Mouse (Mus musculus): Measurements from ENCODE around the gene Pus7. TPM values are rescaled to one million over a fixed set of nuclear protein-coding genes. Genes with fewer than 3 reads are reported as not detected.

Pus7 gene
- polyA plus RNA-seq, 1 experiment: 5.4 TPM

DNA sequence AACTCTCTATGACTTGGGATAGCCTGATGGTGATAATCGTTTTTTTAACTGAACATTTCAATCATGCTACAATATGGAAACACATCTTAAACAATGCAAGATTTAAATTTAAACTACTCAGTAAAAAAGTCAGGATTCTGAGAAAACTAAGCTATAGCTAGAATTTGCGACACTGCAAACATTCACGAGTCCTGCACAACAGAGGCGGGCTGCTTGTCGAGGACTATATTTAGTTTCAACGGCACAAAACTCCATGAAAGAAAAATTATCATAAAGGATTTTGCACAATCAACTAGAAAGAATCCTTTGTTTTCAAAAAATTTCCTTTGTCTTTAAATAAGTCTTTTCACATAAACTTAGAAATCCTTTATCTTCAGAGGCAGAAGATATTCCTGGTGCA is 21.0 kb downstream of the Pus7 start:
- TF ChIP-seq POLR2A (IDR thresholded peaks at IDR 0.05; ENCODE audit: borderline replicate concordance, low read depth, low read length) (no peak), CTCF (IDR thresholded peaks at IDR 0.05; ENCODE audit: low read depth, low read length) (no peak)
- Histone ChIP-seq H3K27ac (ENCODE audit: insufficient read depth, low read depth, low read length) (no peak overlapping the region), H3K4me1 (ENCODE audit: control insufficient read depth, insufficient read depth, low read length) (no peaks in the 10 kb centered on the region), H3K4me3 (ENCODE audit: insufficient read depth, low read length) (no peak overlapping the region)

DNA sequence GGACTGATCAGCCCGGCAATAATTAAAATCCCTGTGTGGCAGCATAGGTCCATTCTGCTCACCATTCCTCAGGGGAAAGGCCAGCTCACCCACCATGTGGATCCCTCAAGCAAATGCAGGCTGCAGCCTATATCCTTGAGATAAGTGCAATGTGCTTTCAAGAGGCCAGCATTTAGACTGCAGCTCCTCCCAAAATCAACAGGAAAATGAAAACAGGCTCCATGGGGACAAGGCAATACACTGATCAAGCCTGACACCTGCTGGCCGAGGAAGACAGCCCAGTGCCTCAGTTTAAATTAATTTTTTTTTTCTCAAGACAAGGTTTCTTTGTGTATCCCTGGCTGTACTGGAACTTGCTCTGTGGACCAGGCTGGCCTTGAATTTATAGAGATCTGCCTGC is 24.9 kb downstream of the Pus7 start:
- Histone ChIP-seq H3K4me3 (ENCODE audit: insufficient read depth, low read length) (no peak overlapping the region), H3K27ac (ENCODE audit: insufficient read depth, low read depth, low read length) (no peak overlapping the region), H3K4me1 (ENCODE audit: control insufficient read depth, insufficient read depth, low read length) (no peaks in the 10 kb centered on the region)
- TF ChIP-seq CTCF (IDR thresholded peaks at IDR 0.05; ENCODE audit: low read depth, low read length) (no peak), POLR2A (IDR thresholded peaks at IDR 0.05; ENCODE audit: borderline replicate concordance, low read depth, low read length) (no peak)

DNA sequence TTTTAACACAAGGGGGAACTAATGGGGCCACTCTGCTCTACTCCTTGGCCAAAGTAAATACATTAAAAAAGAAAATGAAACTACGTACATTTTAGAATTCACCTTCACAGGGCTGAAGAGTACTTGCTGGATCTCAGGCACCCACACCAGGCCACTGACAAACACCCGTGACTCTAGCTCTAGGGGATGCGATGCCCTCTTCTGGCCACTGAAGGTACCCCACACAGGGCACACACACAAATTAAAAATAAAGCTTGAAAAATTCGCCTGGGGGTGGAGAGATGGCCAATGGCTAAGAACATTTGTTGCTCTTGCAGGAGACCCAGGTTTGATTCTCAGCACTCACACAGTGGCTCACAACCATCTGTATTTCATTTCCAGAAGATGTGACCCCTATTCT is 27.1 kb downstream of the Pus7 start:
- Histone ChIP-seq H3K27ac (ENCODE audit: insufficient read depth, low read depth, low read length) (no peak overlapping the region), H3K4me1 (ENCODE audit: control insufficient read depth, insufficient read depth, low read length) (peaks cover 6% of the 10 kb centered on the region), H3K4me3 (ENCODE audit: insufficient read depth, low read length) (no peak overlapping the region)
- TF ChIP-seq CTCF (IDR thresholded peaks at IDR 0.05; ENCODE audit: low read depth, low read length) (no peak), POLR2A (IDR thresholded peaks at IDR 0.05; ENCODE audit: borderline replicate concordance, low read depth, low read length) (no peak)

DNA sequence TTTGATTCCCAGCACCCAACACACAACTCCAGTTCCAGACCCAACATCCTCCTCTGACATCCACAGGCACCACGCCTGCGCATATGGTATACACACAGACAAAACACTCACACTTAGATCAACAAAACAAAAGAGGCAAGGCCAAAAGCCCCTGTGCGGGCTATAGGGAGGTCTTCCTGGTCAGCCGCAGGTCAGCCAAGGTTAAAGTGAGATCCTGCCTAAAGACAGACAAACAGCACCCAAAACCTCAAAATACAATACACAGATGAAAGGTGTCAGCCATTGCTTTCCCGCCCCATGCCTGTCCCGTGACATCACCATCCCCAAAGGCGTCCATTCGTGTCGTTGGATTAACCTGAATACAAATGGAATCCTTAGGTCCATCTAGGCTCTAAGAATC is 27.9 kb downstream of the Pus7 start:
- no peak for TF ChIP-seq CTCF (IDR thresholded peaks at IDR 0.05; ENCODE audit: low read depth, low read length)
- TF ChIP-seq POLR2A (IDR thresholded peaks at IDR 0.05; ENCODE audit: borderline replicate concordance, low read depth, low read length): no peak
- Histone ChIP-seq H3K4me1 (ENCODE audit: control insufficient read depth, insufficient read depth, low read length) (peaks cover 9% of the 10 kb centered on the region), H3K27ac (ENCODE audit: insufficient read depth, low read depth, low read length) (no peak overlapping the region), H3K4me3 (ENCODE audit: insufficient read depth, low read length) (no peak overlapping the region)

DNA sequence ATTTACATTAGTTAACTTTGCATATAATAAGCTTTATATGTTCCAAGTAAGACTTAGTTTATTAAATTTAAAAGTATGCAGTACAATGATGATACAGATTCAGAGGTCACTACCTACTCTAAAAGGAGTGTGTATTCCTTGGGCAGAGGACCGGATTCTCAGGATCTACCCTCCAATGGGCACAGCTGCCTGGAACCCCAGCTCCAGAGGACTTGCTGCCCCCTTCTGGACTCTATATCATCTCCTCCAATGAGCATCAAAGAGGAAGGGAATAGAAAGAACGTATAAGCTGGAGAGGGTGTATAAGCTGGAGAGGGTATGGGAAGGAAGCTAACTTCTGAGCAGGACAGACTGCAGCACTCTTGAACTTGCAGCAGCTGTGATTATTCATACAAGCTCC is 33.6 kb downstream of the Pus7 start:
- TF ChIP-seq CTCF (IDR thresholded peaks at IDR 0.05; ENCODE audit: low read depth, low read length): no peak
- Histone ChIP-seq H3K4me1 (ENCODE audit: control insufficient read depth, insufficient read depth, low read length) (peaks cover 9% of the 10 kb centered on the region), H3K27ac (ENCODE audit: insufficient read depth, low read depth, low read length) (no peak overlapping the region), H3K4me3 (ENCODE audit: insufficient read depth, low read length) (no peak overlapping the region)

DNA sequence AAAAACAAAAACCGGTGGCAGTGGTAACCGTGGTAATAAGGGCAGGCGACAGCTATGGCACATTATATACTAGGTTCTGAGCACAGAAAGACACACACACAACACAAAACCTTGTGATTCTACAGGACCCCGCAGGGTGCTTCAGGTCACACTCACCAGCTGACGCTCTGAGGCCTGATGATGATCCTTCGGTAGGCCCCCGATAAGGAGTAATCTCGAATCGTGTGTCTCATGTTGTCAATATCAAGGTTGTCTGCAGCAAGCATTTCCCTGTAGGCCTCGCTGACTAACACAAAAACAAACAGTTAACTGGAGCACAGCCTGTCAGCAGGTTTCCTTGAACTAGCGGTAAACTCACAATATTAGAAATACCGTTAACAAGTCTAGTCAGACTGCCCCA is 40.2 kb downstream of the Pus7 start:
- no peak overlapping the region for H3K4me3 ChIP-seq (ENCODE audit: insufficient read depth, low read length)
- no peaks in the 10 kb centered on the region for H3K4me1 ChIP-seq (ENCODE audit: control insufficient read depth, insufficient read depth, low read length)
- no peak overlapping the region for H3K27ac ChIP-seq (ENCODE audit: insufficient read depth, low read depth, low read length)
- TF ChIP-seq CTCF (IDR thresholded peaks at IDR 0.05; ENCODE audit: low read depth, low read length) (no peak), POLR2A (IDR thresholded peaks at IDR 0.05; ENCODE audit: borderline replicate concordance, low read depth, low read length) (no peak)

DNA sequence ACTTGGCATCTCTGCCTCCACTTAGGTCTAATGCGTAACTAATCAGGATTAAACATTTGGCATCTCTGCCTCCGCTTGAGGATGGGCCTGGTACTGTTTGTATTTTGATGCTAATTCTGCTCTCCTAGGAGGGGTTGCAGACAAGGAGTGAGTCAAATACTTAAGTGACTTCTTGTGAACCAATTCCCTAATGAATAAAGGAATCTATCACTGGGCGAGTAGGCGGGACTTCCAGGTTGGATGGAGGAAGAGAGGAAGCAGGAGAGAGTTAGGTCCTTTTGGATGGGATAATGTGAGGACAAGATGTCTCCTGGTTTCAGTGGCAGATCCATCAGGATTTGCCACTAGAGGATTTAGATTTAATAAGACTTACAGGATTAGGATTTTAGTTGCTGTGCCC is 46.4 kb downstream of the Pus7 start:
- no peak overlapping the region for H3K27ac ChIP-seq (ENCODE audit: insufficient read depth, low read depth, low read length)
- TF ChIP-seq CTCF (IDR thresholded peaks at IDR 0.05; ENCODE audit: low read depth, low read length) (no peak), POLR2A (IDR thresholded peaks at IDR 0.05; ENCODE audit: borderline replicate concordance, low read depth, low read length) (no peak)
- H3K4me1 ChIP-seq (ENCODE audit: control insufficient read depth, insufficient read depth, low read length): no peaks in the 10 kb centered on the region
- no peak overlapping the region for H3K4me3 ChIP-seq (ENCODE audit: insufficient read depth, low read length)

DNA sequence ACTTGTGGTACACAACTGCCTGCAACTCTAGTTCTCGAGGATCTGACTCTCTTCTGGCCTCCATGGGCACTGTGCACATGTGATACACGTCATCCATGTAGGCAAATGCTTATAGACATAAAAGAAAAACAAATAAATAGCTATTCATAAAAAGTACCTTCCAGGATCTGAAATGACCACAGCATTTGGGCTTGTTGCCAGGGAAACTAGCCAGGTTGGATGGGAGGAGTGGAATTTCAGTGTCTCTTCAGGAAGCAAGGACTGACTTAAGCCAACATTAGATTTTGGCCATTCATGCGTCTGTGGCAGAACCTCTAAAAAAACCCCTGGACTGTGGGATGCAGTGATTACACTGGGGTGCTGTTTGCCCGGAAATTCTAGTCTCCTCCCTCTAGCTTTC is 47.1 kb downstream of the Pus7 start:
- no peak overlapping the region for H3K4me3 ChIP-seq (ENCODE audit: insufficient read depth, low read length)
- no peak for TF ChIP-seq POLR2A (IDR thresholded peaks at IDR 0.05; ENCODE audit: borderline replicate concordance, low read depth, low read length)
- no peak for TF ChIP-seq CTCF (IDR thresholded peaks at IDR 0.05; ENCODE audit: low read depth, low read length)
- peaks cover 4% of the 10 kb centered on the region for H3K4me1 ChIP-seq (ENCODE audit: control insufficient read depth, insufficient read depth, low read length)
- H3K27ac ChIP-seq (ENCODE audit: insufficient read depth, low read depth, low read length): no peak overlapping the region

DNA sequence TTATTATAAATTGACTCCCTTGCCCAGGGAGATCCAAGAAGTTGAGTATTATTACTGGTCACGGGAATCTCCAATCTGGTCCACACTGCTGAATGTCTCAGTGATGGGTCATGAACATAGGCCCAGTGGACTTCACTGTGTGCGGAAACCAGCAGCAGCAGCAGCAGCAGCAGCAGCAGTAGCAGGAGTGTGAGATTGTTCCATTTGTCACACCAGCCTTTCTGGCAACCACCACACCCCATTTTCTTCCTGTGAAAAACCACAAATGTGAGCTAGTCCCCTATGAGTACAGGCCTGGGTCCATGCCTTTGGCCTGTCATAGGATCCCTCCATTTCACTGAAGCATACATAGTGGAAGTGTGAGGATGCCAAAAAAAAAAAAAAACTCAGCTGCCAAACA is 61.6 kb downstream of the Pus7 start:
- Histone ChIP-seq H3K4me3 (ENCODE audit: insufficient read depth, low read length) (no peak overlapping the region), H3K27ac (ENCODE audit: insufficient read depth, low read depth, low read length) (no peak overlapping the region), H3K4me1 (ENCODE audit: control insufficient read depth, insufficient read depth, low read length) (peaks cover 6% of the 10 kb centered on the region)
- TF ChIP-seq POLR2A (IDR thresholded peaks at IDR 0.05; ENCODE audit: borderline replicate concordance, low read depth, low read length) (no peak), CTCF (IDR thresholded peaks at IDR 0.05; ENCODE audit: low read depth, low read length) (no peak)

DNA sequence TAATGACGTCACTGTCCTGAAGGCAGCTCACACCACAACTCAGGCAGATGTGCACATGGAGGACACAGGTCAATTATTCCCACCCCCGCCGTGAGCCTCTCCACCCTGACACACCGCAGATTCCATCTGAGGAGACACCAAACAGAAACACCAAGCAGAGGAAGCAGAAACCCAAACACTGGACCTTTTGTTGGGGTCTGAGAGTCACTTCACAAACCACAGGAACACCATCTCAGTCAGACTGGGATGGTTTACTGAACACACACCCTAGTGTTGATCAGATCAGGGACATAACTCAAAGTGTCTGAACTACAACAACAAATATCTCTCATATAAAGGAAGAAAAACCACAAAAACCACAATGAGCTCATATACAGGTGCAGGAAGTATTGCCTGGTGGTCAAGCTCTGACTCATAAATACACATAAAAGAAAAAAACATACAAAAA is 64.6 kb downstream of the Pus7 start:
- Histone ChIP-seq H3K4me1 (ENCODE audit: control insufficient read depth, insufficient read depth, low read length) (peaks cover 6% of the 10 kb centered on the region), H3K4me3 (ENCODE audit: insufficient read depth, low read length) (no peak overlapping the region), H3K27ac (ENCODE audit: insufficient read depth, low read depth, low read length) (no peak overlapping the region)
- no peak for TF ChIP-seq CTCF (IDR thresholded peaks at IDR 0.05; ENCODE audit: low read depth, low read length)
- no peak for TF ChIP-seq POLR2A (IDR thresholded peaks at IDR 0.05; ENCODE audit: borderline replicate concordance, low read depth, low read length)

DNA sequence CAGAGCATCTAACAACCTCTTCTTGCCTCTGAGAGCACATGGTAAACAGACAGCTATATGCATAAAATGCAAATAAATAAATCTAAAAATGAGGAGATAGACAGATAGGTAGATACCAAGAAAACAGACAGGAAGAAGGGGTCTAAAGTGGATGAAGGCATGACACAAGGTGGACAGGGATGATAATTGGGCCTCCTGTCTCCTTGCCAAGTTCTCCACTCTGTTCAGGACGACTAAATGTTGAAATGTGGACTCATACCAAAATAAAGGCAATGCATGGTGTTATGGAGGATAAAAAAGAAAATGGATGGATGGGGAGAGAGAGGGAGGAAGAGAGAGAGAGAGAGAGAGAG is 65.4 kb downstream of the Pus7 start:
- TF ChIP-seq POLR2A (IDR thresholded peaks at IDR 0.05; ENCODE audit: borderline replicate concordance, low read depth, low read length): no peak
- no peak for TF ChIP-seq CTCF (IDR thresholded peaks at IDR 0.05; ENCODE audit: low read depth, low read length)
- no peak overlapping the region for H3K27ac ChIP-seq (ENCODE audit: insufficient read depth, low read depth, low read length)
- peaks cover 7% of the 10 kb centered on the region for H3K4me1 ChIP-seq (ENCODE audit: control insufficient read depth, insufficient read depth, low read length)
- H3K4me3 ChIP-seq (ENCODE audit: insufficient read depth, low read length): no peak overlapping the region
